ENCODE assay signal across 21 mouse cellular contexts in the genomic region with DNA sequence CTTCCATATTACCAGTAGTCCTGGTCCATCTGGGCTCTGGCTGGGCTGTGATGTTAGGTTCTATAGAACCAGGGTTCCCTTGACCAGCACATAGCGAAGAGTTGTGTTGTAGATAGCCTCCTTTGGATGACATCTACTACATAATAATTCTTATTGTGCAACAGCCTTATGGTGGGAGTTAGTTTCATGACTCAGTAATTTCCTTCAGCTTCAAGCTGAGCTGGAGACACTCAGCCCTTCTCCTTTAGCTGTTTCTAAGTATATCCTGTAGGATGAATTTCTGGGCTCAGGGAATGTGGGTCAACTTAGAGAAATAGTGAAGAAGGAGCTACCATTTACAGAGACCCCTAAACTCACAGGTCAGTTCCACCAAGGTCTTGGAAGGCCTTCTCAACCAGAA.
"Had no signal": no experiment of that assay in that cellular context is flagged by ENCODE, and none has a peak within 500 bp of the region (broad histone marks: within the 10 kb centered on the region; RNA-seq: fewer than 3 reads in every experiment).

No protein-coding gene starts in this region.

- H3K36me3 ChIP-seq: kidney, embryonic 15.5 days; limb, embryonic 12.5 days; limb, embryonic 15.5 days had no signal

- H3K4me2 ChIP-seq: kidney, embryonic 15.5 days; limb, embryonic 12.5 days; limb, embryonic 15.5 days; liver, embryonic 11.5 days; lung, embryonic 14.5 days had no signal

- H3K9me3 ChIP-seq: kidney, embryonic 15.5 days; limb, embryonic 12.5 days; limb, embryonic 15.5 days had no signal

- DNase-seq: kidney, adult 11 months; kidney, adult 8-10 months; kidney, postnatal 10 days; kidney, postnatal 36 days; layer of hippocampus, postnatal 36 days; liver, postnatal 0 days; lung, embryonic 14.5 days; lung, postnatal 10 days; lung, postnatal 4 days; midbrain, embryonic 14.5 days; right cerebral cortex, postnatal 14 days; spleen, adult 18-20 months; thymus, adult 2 months; thymus, postnatal 14 days; thymus, postnatal 4 days had no signal

- H3K4me3 ChIP-seq: kidney, embryonic 15.5 days; left cerebral cortex, adult 2 months; limb, embryonic 12.5 days; limb, embryonic 15.5 days had no signal

- ATAC-seq: liver, postnatal 0 days had no signal

- H3K9ac ChIP-seq: kidney, embryonic 15.5 days; limb, embryonic 12.5 days; limb, embryonic 15.5 days; liver, embryonic 14.5 days; liver, postnatal 0 days; lung, embryonic 14.5 days had no signal

- H3K27ac ChIP-seq: kidney, embryonic 15.5 days; left cerebral cortex, adult 2 months; limb, embryonic 12.5 days; limb, embryonic 15.5 days; liver, embryonic 14.5 days had no signal
